Mouse (Mus musculus) heart, embryonic 16.5 days (tissue): ENCODE results near the gene Pctp. TPM values are rescaled to one million over a fixed set of nuclear protein-coding genes. Genes with fewer than 3 reads are reported as not detected.

Experiments used
- ATAC-seq: fragments of 200-750 bp; cut with Nextera tagmentation; replicated peaks from 2 replicates; pipeline ENCODE4 v1.8.0; 2017; ENCODE audit warnings: moderate number of reproducible peaks; ENCODE audit not compliant: insufficient read depth, low FRiP score; ENCODE audit errors: extremely low read depth
- H3K27ac ChIP-seq: fragments of 300-500 bp; sonication (generic); 2 replicates; pipeline ENCODE4 v1.5.1; 2014; ENCODE audit warnings: mild to moderate bottlenecking, low read length, control low read depth, moderate library complexity
- H3K27me3 ChIP-seq: fragments of 300-500 bp; sonication (generic); 2 replicates; pipeline ENCODE4 v1.6.1; 2014; ENCODE audit warnings: low read length, mixed read lengths; ENCODE audit not compliant: control insufficient read depth, insufficient read depth
- H3K36me3 ChIP-seq: fragments of 300-500 bp; sonication (generic); 2 replicates; pipeline ENCODE4 v1.6.1; 2014; ENCODE audit not compliant: control insufficient read depth, insufficient read depth
- H3K4me1 ChIP-seq: fragments of 300-500 bp; sonication (generic); 2 replicates; pipeline ENCODE4 v1.6.1; 2014; ENCODE audit warnings: low read length, mixed read lengths; ENCODE audit not compliant: control insufficient read depth, insufficient read depth
- H3K4me2 ChIP-seq: fragments of 300-500 bp; sonication (generic); 2 replicates; pipeline ENCODE4 v1.6.1; 2014; ENCODE audit warnings: low read depth, mild to moderate bottlenecking, control low read depth, low read length
- H3K4me3 ChIP-seq: fragments of 300-500 bp; sonication (generic); 2 replicates; pipeline ENCODE4 v1.5.1; 2014; ENCODE audit warnings: mild to moderate bottlenecking, control low read depth, low read length
- H3K9ac ChIP-seq: fragments of 300-500 bp; sonication (generic); 2 replicates; pipeline ENCODE4 v1.6.1; 2014; ENCODE audit warnings: low read length, control low read depth
- H3K9me3 ChIP-seq: fragments of 300-500 bp; sonication (generic); replicated peaks from 2 replicates; pipeline ENCODE4 v1.6.1; 2016; ENCODE audit warnings: low read length; ENCODE audit not compliant: control insufficient read depth
- WGBS: fragments of 180-500 bp; shearing (Covaris S2); extraction: QIAGEN DNeasy Blood & Tissue Kit; methylation state at CpG from one replicate; pipeline ENCODE4 v1.1.7; 2014; 5-methylcytosine and 5-hydroxymethylcytosine counted together
- polyA plus RNA-seq: library from polyadenylated mRNA; unstranded; fragments of >200 nt; fragmentation: Nextera tagmentation; extraction: Ambion mirVana; gene quantifications from 2 replicates; pipeline ENCODE4 v1.2.1, GENCODE M21; 2015

Pctp gene
- polyA plus RNA-seq, 1 experiment from 2014 or later = 7.3 TPM

DNA sequence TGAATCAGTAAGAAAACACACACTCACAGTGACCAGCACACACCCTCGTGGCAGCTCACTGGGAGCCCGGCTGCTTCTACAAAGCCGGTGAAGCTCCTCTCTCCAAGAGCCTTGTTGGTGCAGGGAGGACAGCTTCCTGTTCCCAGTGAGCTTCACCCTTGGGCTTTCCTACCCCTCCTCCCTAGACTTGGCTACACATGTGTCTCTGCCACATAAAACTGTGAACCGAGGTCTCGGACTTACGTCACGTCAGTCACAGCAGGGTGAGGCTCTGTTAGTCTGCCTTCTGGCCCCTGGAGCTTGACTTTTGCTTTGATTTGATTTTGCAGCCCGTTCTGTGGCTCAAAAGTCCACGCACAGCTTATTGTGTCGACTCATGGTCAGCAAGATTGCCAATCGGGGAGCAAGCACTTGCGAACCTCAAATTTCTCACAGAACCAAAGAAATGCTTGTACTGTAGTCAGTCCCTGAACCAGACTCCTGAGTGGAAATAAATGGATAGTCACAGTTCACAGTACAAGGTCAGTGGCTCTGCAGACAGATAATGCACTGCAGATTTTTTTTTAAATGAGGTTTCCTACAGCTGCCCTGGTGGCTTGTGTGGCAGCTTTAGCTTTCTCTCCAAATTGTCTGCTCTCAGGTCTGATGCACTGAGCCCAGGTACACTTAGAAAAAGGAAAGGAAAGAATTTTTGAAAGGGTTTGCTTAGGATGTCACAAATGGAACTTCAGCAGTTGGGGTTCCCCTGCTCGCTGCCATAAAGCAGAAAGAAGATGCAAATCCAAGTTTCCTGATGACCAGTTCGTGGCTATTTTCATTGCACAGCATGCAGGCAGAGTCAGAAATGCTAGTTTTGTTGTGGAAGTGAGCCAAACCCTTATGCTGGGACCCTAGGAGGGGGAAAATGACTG lies 23.5 kb upstream of the Pctp start:
- no peak for ATAC-seq
- H3K4me1 ChIP-seq = peaks cover 6% of the 10 kb centered on the region
- 58% methylated on average over 14 of the region's 14 CpGs for WGBS

GRCm38 (mm10) chr11:90019161-90019560 lies 16.5 kb upstream of the Pctp start:
- H3K4me3 ChIP-seq = no peak overlapping the region
- no peak overlapping the region for H3K9ac ChIP-seq
- H3K27ac ChIP-seq = no peak overlapping the region
- H3K9me3 ChIP-seq = no peaks in the 10 kb centered on the region
- H3K27me3 ChIP-seq = no peaks in the 10 kb centered on the region
- no peak overlapping the region for H3K4me2 ChIP-seq
- H3K4me1 ChIP-seq = no peaks in the 10 kb centered on the region
- ATAC-seq = no peak
- 16% methylated on average over 7 of the region's 7 CpGs for WGBS
- H3K36me3 ChIP-seq = no peaks in the 10 kb centered on the region

More for the DNA sequence above, 23.5 kb upstream of the Pctp start:
- Histone ChIP-seq H3K9ac (no peak overlapping the region), H3K36me3 (no peaks in the 10 kb centered on the region), H3K9me3 (no peaks in the 10 kb centered on the region), H3K27me3 (0 out of 2 replicates have a peak, but pooled peaks cover 4% of the 10 kb centered on the region), H3K4me3 (no peak overlapping the region), H3K4me2 (no peak overlapping the region), H3K27ac (no peak overlapping the region; the same call in 1 of the 2 replicates)

- no peaks in the 10 kb centered on the region for H3K9me3 ChIP-seq
- WGBS = 56% methylated on average over 7 of the region's 7 CpGs
- no peak overlapping the region for H3K27ac ChIP-seq
- no peaks in the 10 kb centered on the region for H3K4me1 ChIP-seq
- H3K9ac ChIP-seq = no peak overlapping the region
- H3K27me3 ChIP-seq = no peaks in the 10 kb centered on the region
- no peak for ATAC-seq
- H3K4me3 ChIP-seq = no peak overlapping the region
- H3K4me2 ChIP-seq = no peak overlapping the region
- H3K36me3 ChIP-seq = no peaks in the 10 kb centered on the region
Measured at GRCm38 (mm10) chr11:90015281-90015680, 12.6 kb upstream of the Pctp start.

- no peak for ATAC-seq
- Histone ChIP-seq H3K4me2 (no peak overlapping the region), H3K27ac (no peak overlapping the region), H3K27me3 (no peaks in the 10 kb centered on the region), H3K36me3 (no peaks in the 10 kb centered on the region), H3K9me3 (no peaks in the 10 kb centered on the region), H3K4me3 (no peak overlapping the region), H3K4me1 (no peaks in the 10 kb centered on the region), H3K9ac (no peak overlapping the region)
- 81% methylated on average over 6 of the region's 6 CpGs for WGBS
Measured at GRCm38 (mm10) chr11:90013657-90014056, 11.0 kb upstream of the Pctp start.

GRCm38 (mm10) chr11:90007791-90008531 lies 5.3 kb upstream of the Pctp start:
- Histone ChIP-seq H3K4me2 (no peak overlapping the region), H3K4me3 (no peak overlapping the region), H3K36me3 (no peaks in the 10 kb centered on the region), H3K9ac (no peak overlapping the region), H3K4me1 (no peaks in the 10 kb centered on the region), H3K27ac (no peak overlapping the region), H3K9me3 (no peaks in the 10 kb centered on the region), H3K27me3 (no peaks in the 10 kb centered on the region)
- no peak for ATAC-seq
- 51% methylated on average over 7 of the region's 7 CpGs for WGBS

GRCm38 (mm10) chr11:90006111-90006510 lies 3.4 kb upstream of the Pctp start:
- 41% methylated on average over 4 of the region's 4 CpGs for WGBS
- no peak overlapping the region for H3K4me3 ChIP-seq
- H3K27ac ChIP-seq = no peak overlapping the region

DNA sequence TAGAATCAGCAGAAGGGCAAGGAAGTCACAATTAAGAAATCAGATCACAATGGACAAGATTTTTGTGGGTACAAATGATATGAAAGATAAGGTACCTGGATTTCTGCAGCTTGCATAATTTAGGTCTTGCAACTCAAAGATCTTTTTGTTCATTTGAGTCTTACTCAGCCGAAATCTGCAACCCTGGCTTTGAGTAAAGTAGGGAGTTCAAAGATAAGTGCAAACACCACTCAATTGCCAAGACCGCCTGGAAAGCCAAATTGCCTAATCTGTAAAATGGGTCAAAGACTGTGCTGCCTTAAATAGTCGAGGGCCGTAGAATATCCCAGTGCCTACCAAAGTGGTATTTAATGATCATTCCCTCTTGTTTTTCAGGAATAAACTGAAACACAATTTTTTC lies 692 bp upstream of the Pctp start:
- Histone ChIP-seq H3K27ac (no peak overlapping the region), H3K36me3 (no peaks in the 10 kb centered on the region), H3K27me3 (no peaks in the 10 kb centered on the region), H3K4me1 (peaks cover 7% of the 10 kb centered on the region; the same call in 1 of the 2 replicates), H3K4me2 (peak overlapping the region; percentile 95; the same call in 1 of the 2 replicates), H3K4me3 (no peak overlapping the region; the same call in 1 of the 2 replicates), H3K9me3 (no peaks in the 10 kb centered on the region), H3K9ac (no peak overlapping the region)
- 87% methylated on average over 4 of the region's 4 CpGs for WGBS
- ATAC-seq = no peak

More at GRCm38 (mm10) chr11:90006111-90006510, 3.4 kb upstream of the Pctp start:
- no peaks in the 10 kb centered on the region for H3K9me3 ChIP-seq
- H3K36me3 ChIP-seq = no peaks in the 10 kb centered on the region
- no peaks in the 10 kb centered on the region for H3K27me3 ChIP-seq
- no peak overlapping the region for H3K9ac ChIP-seq
- peaks cover 7% of the 10 kb centered on the region; the same call in 1 of the 2 replicates for H3K4me1 ChIP-seq
- H3K4me2 ChIP-seq = no peak overlapping the region
- no peak for ATAC-seq

DNA sequence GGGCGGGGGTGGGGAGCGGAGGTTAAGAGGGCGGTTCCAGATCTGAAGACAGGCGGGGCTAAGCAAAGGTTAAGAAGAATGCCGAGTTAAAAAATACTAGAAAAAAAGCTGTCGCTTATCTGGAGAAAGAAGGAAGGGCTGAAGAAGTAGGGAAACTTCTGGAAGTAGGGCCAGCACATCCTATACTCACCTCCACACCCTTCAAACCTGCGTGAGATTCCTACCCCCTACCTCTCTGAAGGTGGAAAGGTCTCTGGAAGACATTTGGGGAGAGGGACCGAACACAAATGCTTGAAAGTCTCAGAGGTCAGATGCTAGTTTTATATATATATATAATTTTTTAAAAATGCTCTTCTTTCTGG lies 274 bp upstream of the Pctp start:
- Histone ChIP-seq H3K4me2 (peak overlapping the region; percentile 95), H3K36me3 (no peaks in the 10 kb centered on the region), H3K9me3 (no peaks in the 10 kb centered on the region), H3K9ac (peak overlapping the region; percentile 89), H3K27me3 (no peaks in the 10 kb centered on the region), H3K4me3 (peak overlapping the region; percentile 85), H3K4me1 (peaks cover 7% of the 10 kb centered on the region; the same call in 1 of the 2 replicates), H3K27ac (no peak overlapping the region; the same call in 1 of the 2 replicates)
- ATAC-seq = no peak
- 11% methylated on average over 8 of the region's 8 CpGs for WGBS
